Mouse (Mus musculus) intestine, embryonic 15.5 days (tissue): Measurements from ENCODE around the gene Pgap3. TPM values are rescaled to one million over a fixed set of nuclear protein-coding genes. Genes with fewer than 3 reads are reported as not detected.
A peak's percentile ranks its signal among the peaks of the same experiment; 100 is the strongest.

ENCODE experiments used
- ATAC-seq: fragments of 200-750 bp; cut with Nextera tagmentation; 2 replicates; pipeline ENCODE4 v1.8.0; 2017; ENCODE audit warnings: moderate TSS enrichment, moderate library complexity
- H3K27ac ChIP-seq: fragments of 300-500 bp; sonication (generic); 2 replicates; pipeline ENCODE4 v1.5.1; 2015; ENCODE audit warnings: mild to moderate bottlenecking, inconsistent platforms
- H3K27me3 ChIP-seq: fragments of 300-500 bp; sonication (generic); replicated peaks from 2 replicates; pipeline ENCODE4 v1.6.1; 2015; ENCODE audit warnings: inconsistent platforms
- H3K36me3 ChIP-seq: fragments of 300-500 bp; sonication (generic); 2 replicates; pipeline ENCODE4 v1.6.1; 2015; ENCODE audit warnings: inconsistent platforms
- H3K4me1 ChIP-seq: fragments of 300-500 bp; sonication (generic); replicated peaks from 2 replicates; pipeline ENCODE4 v1.6.1; 2015; ENCODE audit warnings: inconsistent platforms
- H3K4me2 ChIP-seq: fragments of 300-500 bp; sonication (generic); replicated peaks from 2 replicates; pipeline ENCODE4 v1.6.1; 2015; ENCODE audit warnings: mild to moderate bottlenecking, inconsistent platforms
- H3K4me3 ChIP-seq: fragments of 300-500 bp; sonication (generic); replicated peaks from 2 replicates; pipeline ENCODE4 v1.5.1; 2015; ENCODE audit warnings: inconsistent platforms
- H3K9ac ChIP-seq: fragments of 300-500 bp; sonication (generic); 2 replicates; pipeline ENCODE4 v1.6.1; 2015; ENCODE audit warnings: inconsistent platforms
- H3K9me3 ChIP-seq: fragments of 300-500 bp; sonication (generic); 2 replicates; pipeline ENCODE4 v1.6.1; 2016; ENCODE audit warnings: inconsistent platforms
- WGBS: fragments of 180-500 bp; shearing (Covaris S2); methylation state at CpG from one replicate; pipeline ENCODE4 v1.1.7; 2015; 5-methylcytosine and 5-hydroxymethylcytosine counted together
- polyA plus RNA-seq: library from polyadenylated mRNA; unstranded; fragments of >200 nt; fragmentation: Nextera tagmentation; extraction: Ambion mirVana; gene quantifications from 2 replicates; pipeline ENCODE4 v1.2.1, GENCODE M21; 2015

Pgap3 gene
- polyA plus RNA-seq, 1 experiment from 2014 or later = 15.5 TPM

DNA sequence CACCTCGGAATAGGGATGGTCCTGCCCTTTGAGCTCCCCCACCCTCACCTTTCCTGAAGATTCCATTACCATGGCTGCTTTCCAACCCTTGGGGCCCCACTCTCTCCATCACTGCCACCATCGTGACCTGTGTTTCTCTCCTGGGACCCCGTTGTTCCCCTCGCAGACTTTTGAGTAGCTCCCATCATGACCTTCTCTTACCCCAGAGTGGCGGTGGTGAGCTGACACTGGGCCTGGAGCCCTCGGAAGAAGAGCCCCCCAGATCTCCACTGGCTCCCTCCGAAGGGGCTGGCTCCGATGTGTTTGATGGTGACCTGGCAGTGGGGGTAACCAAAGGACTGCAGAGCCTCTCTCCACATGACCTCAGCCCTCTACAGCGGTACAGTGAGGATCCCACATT is 35.4 kb upstream of the Pgap3 start:
- H3K9ac ChIP-seq = no peak overlapping the region
- no peak overlapping the region for H3K4me3 ChIP-seq
- no peaks in the 10 kb centered on the region for H3K9me3 ChIP-seq
- no peak overlapping the region for H3K27ac ChIP-seq
- H3K36me3 ChIP-seq = peaks cover 24% of the 10 kb centered on the region
- ATAC-seq = no peak
- H3K27me3 ChIP-seq = no peaks in the 10 kb centered on the region
- WGBS = 89% methylated on average over 9 of the region's 9 CpGs
- H3K4me1 ChIP-seq = peaks cover 7% of the 10 kb centered on the region; the same call in 1 of the 2 replicates
- no peak overlapping the region for H3K4me2 ChIP-seq

DNA sequence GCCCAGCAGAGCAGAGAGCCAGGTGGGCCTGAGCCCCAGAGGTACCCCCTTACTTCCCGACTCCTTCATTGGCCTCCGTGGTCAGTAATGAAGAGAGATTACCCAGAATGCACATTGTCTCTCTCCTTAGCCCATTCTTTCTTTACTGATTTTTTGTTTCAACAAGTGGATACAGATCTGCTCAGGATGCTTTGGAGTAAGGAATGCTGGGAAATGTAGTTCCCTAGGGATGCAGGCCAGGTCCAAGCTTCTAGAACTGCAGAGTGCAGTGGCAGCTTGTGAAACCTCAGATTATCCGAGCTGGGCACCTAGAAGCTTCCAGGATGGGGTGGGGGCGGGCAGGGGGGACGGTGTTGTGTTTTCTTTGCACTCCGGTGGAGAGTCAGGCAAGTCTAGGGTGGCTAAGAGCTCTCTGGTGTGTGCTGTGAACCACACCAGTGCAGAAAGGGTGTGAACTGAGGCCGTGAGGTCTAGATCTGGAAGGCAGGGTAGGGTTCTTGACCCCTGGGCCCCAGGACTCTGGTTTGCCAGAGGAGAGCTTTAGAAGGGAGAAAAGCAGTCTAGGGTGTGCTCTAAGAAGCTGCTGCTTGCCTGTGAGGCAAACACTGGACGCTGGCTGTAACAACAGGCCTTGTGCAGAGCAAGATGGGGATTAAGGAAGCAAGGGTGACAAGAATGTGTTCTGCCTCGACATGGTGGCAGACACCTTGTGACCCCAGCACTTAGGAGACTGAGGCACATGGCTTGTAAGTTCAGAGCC is 31.6 kb upstream of the Pgap3 start:
- peaks cover 8% of the 10 kb centered on the region for H3K4me1 ChIP-seq
- H3K9me3 ChIP-seq = no peaks in the 10 kb centered on the region
- no peaks in the 10 kb centered on the region for H3K27me3 ChIP-seq
- H3K9ac ChIP-seq = no peak overlapping the region
- H3K36me3 ChIP-seq = peaks cover 31% of the 10 kb centered on the region
- WGBS = 85% methylated on average over 9 of the region's 9 CpGs
- no peak overlapping the region for H3K27ac ChIP-seq
- no peak overlapping the region for H3K4me2 ChIP-seq
- ATAC-seq = no peak
- no peak overlapping the region for H3K4me3 ChIP-seq

DNA sequence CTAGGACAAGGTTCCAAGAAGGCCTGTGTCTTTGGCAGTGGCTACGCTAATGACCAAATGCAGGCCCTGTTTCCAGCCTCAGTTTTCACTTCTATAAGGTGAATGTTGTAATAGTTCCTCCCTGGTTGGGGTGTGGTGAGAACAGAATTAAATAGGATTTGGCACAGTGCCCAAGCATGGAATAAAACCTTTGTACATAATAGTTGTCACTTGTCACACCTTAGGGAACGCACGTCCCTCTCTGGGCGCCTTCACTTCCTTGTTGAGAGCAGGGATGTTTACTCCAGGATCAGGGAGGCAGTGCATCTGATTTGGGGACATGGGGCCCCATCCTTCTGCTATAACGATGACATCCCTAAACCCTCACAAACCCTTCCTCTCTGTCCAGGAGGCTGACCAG is 28.1 kb upstream of the Pgap3 start:
- H3K9me3 ChIP-seq = no peaks in the 10 kb centered on the region
- peaks cover 8% of the 10 kb centered on the region for H3K4me1 ChIP-seq
- no peak overlapping the region for H3K4me3 ChIP-seq
- no peak overlapping the region for H3K9ac ChIP-seq
- 70% methylated on average over 5 of the region's 5 CpGs for WGBS
- ATAC-seq = peak; percentile 73
- H3K4me2 ChIP-seq = peak overlapping the region; percentile 19; the same call in 1 of the 2 replicates
- no peaks in the 10 kb centered on the region for H3K27me3 ChIP-seq
- H3K27ac ChIP-seq = peak overlapping the region; percentile 32; the same call in 1 of the 2 replicates
- H3K36me3 ChIP-seq = peaks cover 35% of the 10 kb centered on the region

DNA sequence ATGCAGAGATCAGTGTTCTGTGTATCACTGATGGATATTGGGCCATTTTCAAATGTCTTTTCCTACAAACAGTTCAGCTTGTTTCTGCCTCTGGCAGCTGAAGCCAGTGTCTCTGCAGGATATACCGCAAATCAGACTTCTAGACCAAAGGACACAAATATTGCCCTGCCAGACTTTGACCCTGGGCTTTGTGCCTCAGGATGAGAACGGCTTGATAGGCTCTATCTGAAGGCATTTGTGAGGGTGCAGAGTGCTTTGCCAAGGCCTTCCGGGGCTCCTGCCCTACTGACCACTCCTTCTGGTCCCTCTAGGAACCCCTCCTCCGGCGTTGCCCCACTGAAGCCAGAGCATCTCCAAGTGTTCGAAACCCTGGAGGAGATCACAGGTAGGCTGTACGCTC is 26.3 kb upstream of the Pgap3 start:
- H3K9ac ChIP-seq = no peak overlapping the region
- no peaks in the 10 kb centered on the region for H3K27me3 ChIP-seq
- H3K4me3 ChIP-seq = no peak overlapping the region
- WGBS = 69% methylated on average over 7 of the region's 7 CpGs
- peak; percentile 58 for ATAC-seq
- peaks cover 34% of the 10 kb centered on the region for H3K36me3 ChIP-seq
- no peaks in the 10 kb centered on the region for H3K9me3 ChIP-seq
- H3K4me2 ChIP-seq = no peak overlapping the region
- H3K27ac ChIP-seq = peak overlapping the region; percentile 46
- H3K4me1 ChIP-seq = peaks cover 8% of the 10 kb centered on the region

DNA sequence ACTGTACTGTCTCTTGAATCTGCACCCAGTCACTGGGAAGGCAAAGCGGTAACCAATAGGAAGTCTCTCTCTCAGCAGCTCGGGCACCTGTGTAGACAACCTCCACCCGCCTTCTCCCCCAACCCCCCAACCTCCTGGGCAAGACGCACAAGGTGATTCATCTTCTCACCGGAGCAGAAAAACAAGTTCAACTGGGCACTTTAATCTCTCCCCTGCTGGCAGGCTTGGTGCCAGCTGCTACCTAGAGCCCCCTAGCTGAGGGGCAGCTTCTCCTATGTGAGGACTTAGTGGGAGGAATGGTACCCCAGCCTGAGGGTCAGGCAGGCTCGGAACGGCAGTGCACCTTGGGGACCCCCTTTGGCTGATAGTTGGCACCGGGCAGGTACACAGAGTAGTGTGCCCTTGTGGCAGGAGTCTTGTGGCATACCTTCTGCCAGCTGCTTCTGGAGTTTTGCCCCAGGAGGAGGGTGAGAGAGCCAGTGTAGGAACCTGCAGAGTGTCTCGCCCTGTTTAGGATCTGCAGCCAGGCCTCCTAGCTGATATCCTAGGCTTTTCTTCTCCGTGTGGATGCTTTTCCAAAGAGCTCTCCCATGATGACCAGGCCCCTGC is 18.8 kb upstream of the Pgap3 start:
- no peak for ATAC-seq
- Histone ChIP-seq H3K4me2 (no peak overlapping the region), H3K36me3 (peaks cover 24% of the 10 kb centered on the region), H3K4me1 (peaks cover 34% of the 10 kb centered on the region), H3K4me3 (no peak overlapping the region), H3K27ac (no peak overlapping the region), H3K9ac (no peak overlapping the region), H3K27me3 (no peaks in the 10 kb centered on the region), H3K9me3 (no peaks in the 10 kb centered on the region)
- WGBS = 79% methylated on average over 10 of the region's 10 CpGs

DNA sequence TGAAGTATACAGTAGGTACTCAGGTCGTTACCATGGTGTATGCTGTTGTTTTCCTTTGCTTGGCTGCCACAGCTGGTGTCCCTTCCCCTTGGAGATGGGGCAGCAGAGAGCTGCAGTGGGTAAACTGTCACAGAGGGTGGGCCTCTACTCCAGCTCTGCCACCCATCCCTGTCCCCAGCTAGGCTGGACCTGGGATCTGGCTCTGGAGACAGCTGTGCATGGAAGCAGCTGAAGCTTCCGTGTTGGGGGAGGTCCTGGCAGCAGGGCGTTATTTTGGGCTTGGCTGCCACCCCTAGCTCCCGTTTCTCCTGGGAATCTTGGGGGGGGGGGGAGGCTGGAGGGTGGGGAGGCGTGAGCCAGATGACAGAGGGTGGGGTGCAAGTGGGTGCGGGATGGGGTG is 18.0 kb upstream of the Pgap3 start:
- Histone ChIP-seq H3K27me3 (no peaks in the 10 kb centered on the region), H3K9ac (no peak overlapping the region), H3K27ac (0 out of 2 replicates have a peak overlapping the region, but pooled peaks have one; percentile 15), H3K9me3 (no peaks in the 10 kb centered on the region), H3K4me3 (no peak overlapping the region), H3K4me1 (peaks cover 41% of the 10 kb centered on the region), H3K4me2 (no peak overlapping the region), H3K36me3 (peaks cover 24% of the 10 kb centered on the region)
- ATAC-seq = no peak
- WGBS = 65% methylated on average over 6 of the region's 6 CpGs

DNA sequence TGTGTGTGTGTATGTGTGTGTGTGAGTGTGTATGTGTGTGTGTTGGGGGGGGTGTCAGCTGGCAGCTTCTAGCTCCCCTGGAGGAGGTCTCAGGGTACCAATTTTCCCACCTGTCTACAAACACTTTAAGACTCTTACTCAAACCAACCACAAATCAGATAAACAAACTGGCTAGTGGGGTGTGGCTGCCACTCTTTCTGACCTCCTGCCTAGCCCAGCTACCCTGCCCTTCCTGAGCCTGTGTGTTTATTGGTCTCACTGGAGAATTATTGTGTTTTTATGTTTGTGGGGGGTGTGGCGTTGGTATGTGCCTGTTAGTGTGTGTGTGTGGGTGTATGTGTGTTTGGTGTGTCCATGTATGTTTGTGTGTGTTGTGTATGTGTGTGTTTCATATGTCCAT is 16.8 kb upstream of the Pgap3 start:
- H3K9ac ChIP-seq = no peak overlapping the region
- H3K36me3 ChIP-seq = peaks cover 13% of the 10 kb centered on the region; the same call in 1 of the 2 replicates
- no peak overlapping the region for H3K4me3 ChIP-seq
- peaks cover 42% of the 10 kb centered on the region for H3K4me1 ChIP-seq
- no peak overlapping the region for H3K27ac ChIP-seq
- ATAC-seq = no peak
- H3K27me3 ChIP-seq = no peaks in the 10 kb centered on the region
- H3K9me3 ChIP-seq = no peaks in the 10 kb centered on the region
- no peak overlapping the region for H3K4me2 ChIP-seq
- 58% methylated on average over 1 of the region's 1 CpGs for WGBS

DNA sequence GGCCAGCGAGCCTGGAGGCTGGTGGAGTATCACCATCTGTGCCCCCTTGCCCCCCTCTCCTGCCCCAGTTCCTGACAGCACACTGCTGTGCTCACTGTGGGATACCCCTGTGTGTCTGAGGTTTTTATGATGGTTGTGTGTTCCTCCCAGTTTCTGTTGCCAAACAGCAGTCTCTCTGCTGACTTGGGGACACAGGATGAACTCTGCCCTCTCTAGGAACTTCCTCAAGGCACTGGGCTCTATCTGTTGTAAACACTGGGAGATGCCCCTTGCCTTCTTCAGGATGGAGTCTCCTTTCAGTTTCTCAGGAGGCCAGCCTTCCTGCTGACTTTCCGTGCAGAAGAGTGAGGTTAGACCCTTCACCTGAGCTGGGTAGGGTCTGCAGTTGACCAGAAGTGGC is 13.9 kb upstream of the Pgap3 start:
- Histone ChIP-seq H3K4me3 (peak overlapping the region; percentile 87), H3K27me3 (no peaks in the 10 kb centered on the region), H3K36me3 (0 out of 2 replicates have a peak, but pooled peaks cover 3% of the 10 kb centered on the region), H3K9ac (no peak overlapping the region), H3K27ac (peak overlapping the region; percentile 62), H3K4me2 (peak overlapping the region; percentile 74), H3K4me1 (peaks cover 53% of the 10 kb centered on the region), H3K9me3 (no peaks in the 10 kb centered on the region)
- 13% methylated on average over 2 of the region's 2 CpGs for WGBS
- peak; percentile 15 for ATAC-seq

DNA sequence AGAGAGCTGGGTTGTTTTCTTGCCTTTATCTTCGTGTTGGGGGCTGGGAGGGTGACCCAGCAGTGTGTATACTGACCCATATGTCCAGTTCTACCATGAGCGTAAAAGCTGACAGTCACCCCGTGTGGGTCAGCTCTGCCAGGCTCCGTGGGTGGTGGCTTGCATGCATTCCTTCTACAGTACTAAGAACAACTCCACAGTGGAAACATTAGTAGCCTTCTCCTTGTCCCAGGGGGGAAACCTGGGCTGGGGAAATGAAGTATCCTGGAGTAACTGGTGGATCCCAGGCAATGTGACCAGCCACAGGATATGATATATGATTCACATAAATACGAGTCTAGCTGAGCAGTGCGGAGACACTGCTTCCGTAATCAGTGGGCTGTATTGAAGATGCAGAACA is 13.4 kb upstream of the Pgap3 start:
- peaks cover 56% of the 10 kb centered on the region for H3K4me1 ChIP-seq

DNA sequence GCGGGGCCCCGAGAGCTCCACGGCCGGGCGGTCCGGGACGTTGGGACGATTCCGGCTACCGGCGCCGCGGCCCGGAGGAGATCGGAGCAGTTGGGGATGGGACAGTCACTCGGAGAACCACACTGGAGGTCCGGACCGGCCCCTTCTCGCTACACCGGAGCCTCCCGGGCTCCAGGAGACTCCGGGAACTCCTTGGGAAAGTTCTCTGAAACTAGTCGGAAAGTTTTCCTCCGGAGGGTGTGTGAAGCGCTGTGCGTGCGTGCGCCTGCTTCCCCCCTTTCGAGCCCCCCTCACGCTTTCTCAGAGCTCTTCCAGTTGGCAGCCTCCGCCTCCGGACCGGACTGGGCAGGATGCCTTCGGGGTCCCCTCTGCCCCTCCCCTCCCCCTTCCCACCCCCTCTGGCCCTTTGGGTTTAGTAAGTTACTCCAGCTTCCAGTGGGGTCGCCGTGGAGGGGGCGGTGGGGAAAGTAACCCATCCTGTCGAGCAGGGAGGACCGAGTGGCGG is 12.6 kb upstream of the Pgap3 start:
- WGBS = under 1% methylated on average over 40 of the region's 40 CpGs
- no peaks in the 10 kb centered on the region for H3K27me3 ChIP-seq
- no peak; the same call in none of the 2 replicates for ATAC-seq
- peak overlapping the region; percentile 97 for H3K9ac ChIP-seq
- H3K4me3 ChIP-seq = peak overlapping the region; percentile 87
- H3K4me1 ChIP-seq = peaks cover 52% of the 10 kb centered on the region
- H3K4me2 ChIP-seq = peak overlapping the region; percentile 74
- H3K36me3 ChIP-seq = 0 out of 2 replicates have a peak, but pooled peaks cover 3% of the 10 kb centered on the region
- H3K9me3 ChIP-seq = no peaks in the 10 kb centered on the region
- H3K27ac ChIP-seq = peak overlapping the region; percentile 96

More for the DNA sequence above, 13.4 kb upstream of the Pgap3 start:
- Histone ChIP-seq H3K9ac (peak overlapping the region; percentile 97), H3K4me2 (peak overlapping the region; percentile 74), H3K36me3 (0 out of 2 replicates have a peak, but pooled peaks cover 3% of the 10 kb centered on the region), H3K27ac (peak overlapping the region; percentile 62), H3K27me3 (no peaks in the 10 kb centered on the region), H3K4me3 (peak overlapping the region; percentile 87), H3K9me3 (no peaks in the 10 kb centered on the region)
- ATAC-seq = no peak
- WGBS = 10% methylated on average over 7 of the region's 7 CpGs

DNA sequence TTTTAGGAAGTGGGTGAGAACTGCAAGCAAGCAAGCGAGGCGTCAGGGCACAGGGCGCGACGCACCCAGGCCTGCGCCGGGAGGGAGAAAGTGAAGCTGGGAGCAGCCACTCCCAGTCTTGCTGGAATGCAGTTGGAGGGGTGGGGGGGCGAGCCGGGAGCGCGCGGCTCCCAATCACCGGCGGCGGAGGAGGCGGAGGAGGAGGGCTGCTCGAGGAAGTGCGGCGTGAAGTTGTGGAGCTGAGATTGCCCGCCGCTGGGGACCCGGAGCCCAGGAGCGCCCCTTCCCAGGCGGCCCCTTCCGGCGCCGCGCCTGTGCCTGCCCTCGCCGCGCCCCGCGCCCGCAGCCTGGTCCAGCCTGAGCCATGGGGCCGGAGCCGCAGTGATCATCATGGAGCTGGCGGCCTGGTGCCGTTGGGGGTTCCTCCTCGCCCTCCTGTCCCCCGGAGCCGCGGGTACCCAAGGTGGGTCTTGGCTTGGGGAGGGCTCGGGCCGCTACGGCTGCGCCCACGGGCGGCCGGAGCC is 12.0 kb upstream of the Pgap3 start, which contains the start of gene Erbb2:
Gene Erbb2 (plus strand): TSS at position 198 of the 524 bp plus-strand sequence.
- ATAC-seq = peak; percentile 85
- peaks cover 50% of the 10 kb centered on the region for H3K4me1 ChIP-seq
- no peaks in the 10 kb centered on the region for H3K27me3 ChIP-seq

DNA sequence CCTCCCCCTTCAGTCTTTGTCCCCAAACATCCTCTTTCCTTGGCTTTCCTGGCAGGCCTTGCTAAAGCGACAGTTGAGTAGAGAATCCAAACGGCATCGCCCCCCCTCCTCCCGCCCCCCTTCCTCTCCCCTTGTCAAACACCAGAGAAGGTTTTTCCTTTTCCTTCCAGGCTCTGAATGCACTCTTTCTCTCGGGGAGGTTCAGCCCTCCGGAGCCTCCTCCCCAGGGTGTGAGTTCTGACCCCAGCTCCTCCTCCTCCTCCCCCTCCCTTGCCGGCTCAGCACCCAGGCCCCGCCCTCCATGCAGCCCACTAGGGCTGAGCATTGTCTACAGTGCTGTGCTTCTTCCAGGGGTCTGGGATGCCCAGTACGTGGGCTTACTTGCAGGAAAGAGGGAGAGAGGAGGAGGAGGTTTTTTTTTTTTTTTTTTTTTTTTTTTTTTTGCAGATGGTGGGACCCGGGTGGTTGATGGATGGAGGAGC is 9.1 kb upstream of the Pgap3 start:
- H3K9ac ChIP-seq = peak overlapping the region; percentile 3; the same call in 1 of the 2 replicates
- 0 out of 2 replicates have a peak overlapping the region, but pooled peaks have one; percentile 5 for H3K4me3 ChIP-seq
- H3K4me2 ChIP-seq = peak overlapping the region; percentile 45
- ATAC-seq = 0 out of 2 replicates have a peak, but pooled peaks have one; percentile 23
- peaks cover 28% of the 10 kb centered on the region for H3K4me1 ChIP-seq
- no peaks in the 10 kb centered on the region for H3K9me3 ChIP-seq
- H3K27me3 ChIP-seq = no peaks in the 10 kb centered on the region
- H3K27ac ChIP-seq = peak overlapping the region; percentile 74; the same call in 1 of the 2 replicates
- H3K36me3 ChIP-seq = no peaks in the 10 kb centered on the region
- WGBS = 4% methylated on average over 10 of the region's 10 CpGs

More for the DNA sequence above, 12.0 kb upstream of the Pgap3 start, which contains the start of gene Erbb2:
- 0 out of 2 replicates have a peak, but pooled peaks cover 3% of the 10 kb centered on the region for H3K36me3 ChIP-seq
- H3K27ac ChIP-seq = peak within 1 kb of the TSS; percentile 96
- H3K4me3 ChIP-seq = peak within 1 kb of the TSS; percentile 87
- WGBS = under 1% methylated on average over 47 of the region's 49 CpGs
- peak within 1 kb of the TSS; percentile 74 for H3K4me2 ChIP-seq
- no peaks in the 10 kb centered on the region for H3K9me3 ChIP-seq
- peak within 1 kb of the TSS; percentile 97 for H3K9ac ChIP-seq
